Mouse (Mus musculus) megakaryocyte progenitor cell, adult 5-6 weeks (primary cell): ENCODE results near the gene Adnp. TPM values are rescaled to one million over a fixed set of nuclear protein-coding genes. Genes with fewer than 3 reads are reported as not detected.

Source experiments
- ATAC-seq: replicated peaks from 2 replicates; pipeline ENCODE4 v1.8.0; 2016; ENCODE audit warnings: mild to moderate bottlenecking, moderate TSS enrichment, inconsistent platforms; ENCODE audit not compliant: poor library complexity
- total RNA-seq, 2 experiments: library from RNA; stranded (forward) in 1 of 2; stranded (reverse) in 1 of 2; fragments of 157-497, 149-512 nt in 1 of 2; fragments of 200-1000 nt in 1 of 2; gene quantifications; 2 replicates each; pipeline versions ENCODE4 v1.2.3 to v1.2.4; 2015 to 2017

Adnp gene
- total RNA-seq (2015) (23.3 and 27.9 TPM in 2 replicates), total RNA-seq (2017) (0.33 and 1.4 TPM in 2 replicates)

- peak; percentile 87 for ATAC-seq
Observed at GRCm38 (mm10) chr2:168206725-168207644, at the start of gene Adnp. Gene Adnp, minus strand, starts transcription at chr2:168207112.

GRCm38 (mm10) chr2:168256506-168256905, 49.6 kb upstream of the Adnp start:
- no peak for ATAC-seq

- ATAC-seq = no peak
Observed at GRCm38 (mm10) chr2:168253822-168254221, 46.9 kb upstream of the Adnp start.

- peak; percentile 58 for ATAC-seq
Observed at GRCm38 (mm10) chr2:168252639-168253292, 45.9 kb upstream of the Adnp start.

- ATAC-seq = peak; percentile 81
Observed at GRCm38 (mm10) chr2:168250270-168250669, 43.4 kb upstream of the Adnp start.

GRCm38 (mm10) chr2:168248856-168249245, 41.9 kb upstream of the Adnp start:
- peak; percentile 93 for ATAC-seq

GRCm38 (mm10) chr2:168248167-168248855, 41.4 kb upstream of the Adnp start:
- ATAC-seq = no peak

- ATAC-seq = no peak
Observed at GRCm38 (mm10) chr2:168245571-168245970, 38.7 kb upstream of the Adnp start.

- ATAC-seq = no peak
Observed at GRCm38 (mm10) chr2:168243278-168243677, 36.4 kb upstream of the Adnp start.

GRCm38 (mm10) chr2:168242841-168243240, 35.9 kb upstream of the Adnp start:
- peak; percentile 37; the same call in 1 of the 2 replicates for ATAC-seq

GRCm38 (mm10) chr2:168238335-168238734, 31.4 kb upstream of the Adnp start:
- no peak for ATAC-seq

GRCm38 (mm10) chr2:168233286-168233685, 26.4 kb upstream of the Adnp start:
- no peak for ATAC-seq

GRCm38 (mm10) chr2:168231471-168231829, 24.5 kb upstream of the Adnp start:
- ATAC-seq = no peak

- ATAC-seq = peak; percentile 21
Observed at GRCm38 (mm10) chr2:168230773-168231470, 24.0 kb upstream of the Adnp start.

GRCm38 (mm10) chr2:168230026-168230728, 23.3 kb upstream of the Adnp start, which contains the start of the genes Gm20716, Dpm1 and Mocs3:
Gene Gm20716, minus strand, starts transcription at chr2:168230364.
Gene Dpm1, minus strand, starts transcription at chr2:168230591.
Gene Mocs3, plus strand, starts transcription at chr2:168230622.
- peak; percentile 83 for ATAC-seq

GRCm38 (mm10) chr2:168229116-168230025, 22.5 kb upstream of the Adnp start:
- ATAC-seq = peak; percentile 49

- ATAC-seq = no peak
Observed at GRCm38 (mm10) chr2:168223326-168223725, 16.4 kb upstream of the Adnp start.

GRCm38 (mm10) chr2:168213788-168214397, 7.0 kb upstream of the Adnp start:
- ATAC-seq = peak; percentile 65
